Mouse (Mus musculus): ENCODE results near the gene Gm49450.
"Not testable (repeated sequence)": the region's sequence is repeated elsewhere in the genome, so short reads cannot be mapped to it uniquely, and the experiment has no call there.

The Gm49450 gene

GRCm38 (mm10) chr15:98924682-98925081, 28.7 kb downstream of the Gm49450 start:
- DNase-seq (ENCODE audit: low spot score) = no peak

GRCm38 (mm10) chr15:98923031-98923537, 30.3 kb downstream of the Gm49450 start:
- DNase-seq (ENCODE audit: low spot score) = no peak

GRCm38 (mm10) chr15:98922581-98922980, 30.8 kb downstream of the Gm49450 start:
- no peak for DNase-seq (ENCODE audit: low spot score)

GRCm38 (mm10) chr15:98921510-98921909, 31.8 kb downstream of the Gm49450 start:
- DNase-seq (ENCODE audit: low spot score) = no peak

GRCm38 (mm10) chr15:98918499-98918895, 34.9 kb downstream of the Gm49450 start:
- DNase-seq (ENCODE audit: low spot score) = not testable (repeated sequence)

GRCm38 (mm10) chr15:98917538-98918498, 35.5 kb downstream of the Gm49450 start, which contains the start of gene Lmbr1l:
Lmbr1l (minus strand) TSS chr15:98918231.
- peak; percentile 97 for DNase-seq (ENCODE audit: low spot score)

- DNase-seq (ENCODE audit: low spot score) = no peak
Measured at GRCm38 (mm10) chr15:98917091-98917490, 36.3 kb downstream of the Gm49450 start.

GRCm38 (mm10) chr15:98916016-98916415, 37.3 kb downstream of the Gm49450 start:
- DNase-seq (ENCODE audit: low spot score) = no peak

- DNase-seq (ENCODE audit: low spot score) = no peak
Measured at GRCm38 (mm10) chr15:98914903-98915302, 38.4 kb downstream of the Gm49450 start.

- DNase-seq (ENCODE audit: low spot score) = no peak
Measured at GRCm38 (mm10) chr15:98904692-98905091, 48.7 kb downstream of the Gm49450 start.

GRCm38 (mm10) chr15:98902600-98902999, 50.8 kb downstream of the Gm49450 start:
- DNase-seq (ENCODE audit: low spot score) = no peak

- no peak for DNase-seq (ENCODE audit: low spot score)
Measured at GRCm38 (mm10) chr15:98901530-98901929, 51.8 kb downstream of the Gm49450 start.

GRCm38 (mm10) chr15:98897928-98898800, 55.2 kb downstream of the Gm49450 start, which contains the start of gene Dhh:
Dhh (minus strand) TSS chr15:98898540.
- no peak for DNase-seq (ENCODE audit: low spot score)

- DNase-seq (ENCODE audit: low spot score) = no peak
Measured at GRCm38 (mm10) chr15:98897495-98897894, 55.9 kb downstream of the Gm49450 start.

GRCm38 (mm10) chr15:98895635-98896589, 57.4 kb downstream of the Gm49450 start:
- no peak for DNase-seq (ENCODE audit: low spot score)

GRCm38 (mm10) chr15:98894746-98895634, 58.4 kb downstream of the Gm49450 start:
- DNase-seq (ENCODE audit: low spot score) = no peak

GRCm38 (mm10) chr15:98893940-98894745, 59.2 kb downstream of the Gm49450 start, which contains the start of gene Rhebl1:
Rhebl1 (minus strand) TSS chr15:98894540.
- no peak for DNase-seq (ENCODE audit: low spot score)

- no peak for DNase-seq (ENCODE audit: low spot score)
Measured at GRCm38 (mm10) chr15:98893036-98893435, 60.3 kb downstream of the Gm49450 start.
